Mouse (Mus musculus): Measurements from ENCODE around the gene Lnx2.

Gene Lnx2

DNA sequence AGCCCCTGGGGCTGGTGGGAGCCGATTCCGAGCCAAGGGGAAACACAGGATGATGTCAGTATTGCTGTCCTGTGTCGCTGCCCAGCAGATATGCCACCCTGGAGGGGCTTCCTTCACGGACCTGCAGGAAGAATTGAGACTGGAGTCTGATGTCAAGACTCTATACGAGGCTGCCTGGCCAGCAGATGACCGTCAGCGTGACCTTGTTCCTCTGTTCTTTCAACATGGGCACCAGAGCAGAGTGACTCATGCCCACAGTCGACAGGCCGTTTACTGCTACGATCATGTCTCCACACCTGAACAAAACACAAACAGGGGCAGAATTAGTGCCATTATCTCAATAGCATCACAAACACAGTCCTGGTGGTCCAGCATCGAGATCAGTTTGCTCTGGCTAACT is 57.6 kb downstream of the Lnx2 start:
- DNase-seq (ENCODE audit: low spot score in 2 of 2) = no peak

DNA sequence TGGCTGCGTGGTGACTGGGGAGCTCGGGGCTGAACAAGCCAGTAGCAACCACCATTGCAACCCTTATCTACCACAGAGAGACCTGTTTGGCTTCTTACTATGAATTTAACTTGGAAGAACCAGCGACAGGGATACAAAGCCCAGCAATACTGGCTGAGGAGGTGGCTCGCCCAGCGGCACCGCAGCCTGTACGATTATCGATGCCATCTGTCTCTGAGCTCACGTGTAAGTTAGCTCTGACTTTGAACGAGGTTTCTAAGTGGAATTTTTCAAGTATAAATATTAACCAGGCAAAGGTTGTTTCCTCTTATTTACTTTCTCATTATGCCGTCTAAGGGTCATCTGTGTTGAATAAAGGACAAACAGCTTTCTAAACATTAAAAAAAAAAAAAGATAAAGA is 58.9 kb downstream of the Lnx2 start:
- no peak for DNase-seq (ENCODE audit: low spot score in 2 of 2)

DNA sequence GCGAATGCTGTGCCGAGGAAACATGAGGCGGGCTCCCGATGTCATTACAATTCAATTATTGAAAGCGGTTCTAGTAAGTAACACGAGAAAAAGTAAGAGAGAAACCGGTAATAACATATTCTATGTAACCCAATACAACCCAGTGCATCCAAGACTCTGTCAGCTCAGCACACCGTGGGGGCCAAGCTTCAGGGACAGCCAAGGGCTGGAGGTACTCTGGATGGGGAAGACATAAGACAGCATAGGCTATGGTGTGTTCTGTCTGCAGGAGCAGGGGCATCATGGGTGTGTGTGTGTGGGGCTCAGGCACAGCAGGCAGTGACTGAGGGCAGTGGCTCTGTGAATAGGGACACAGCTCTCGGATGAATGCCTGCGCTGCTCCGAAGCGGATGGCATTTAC is 59.8 kb downstream of the Lnx2 start:
- no peak for DNase-seq (ENCODE audit: low spot score in 2 of 2)

DNA sequence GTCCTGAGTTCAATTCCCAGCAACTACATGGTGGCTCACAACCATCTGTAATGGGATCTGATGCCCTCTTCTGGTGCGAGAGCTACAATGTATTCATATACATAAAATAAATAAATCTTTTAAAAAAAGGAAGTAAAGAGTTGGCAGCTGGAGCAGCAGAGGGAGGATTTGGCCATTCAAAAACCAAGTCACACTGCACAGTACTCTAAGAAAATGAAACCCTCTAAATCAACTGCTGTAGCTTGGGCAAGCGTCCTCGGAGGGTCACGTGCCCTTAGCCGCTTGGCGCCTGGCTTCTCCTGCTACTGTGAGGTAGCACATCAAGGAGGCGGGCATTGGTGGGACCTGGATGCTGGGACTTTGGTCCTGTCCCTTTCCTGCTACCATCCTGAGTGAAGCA is 61.2 kb downstream of the Lnx2 start:
- no peak for DNase-seq (ENCODE audit: low spot score in 2 of 2)

DNA sequence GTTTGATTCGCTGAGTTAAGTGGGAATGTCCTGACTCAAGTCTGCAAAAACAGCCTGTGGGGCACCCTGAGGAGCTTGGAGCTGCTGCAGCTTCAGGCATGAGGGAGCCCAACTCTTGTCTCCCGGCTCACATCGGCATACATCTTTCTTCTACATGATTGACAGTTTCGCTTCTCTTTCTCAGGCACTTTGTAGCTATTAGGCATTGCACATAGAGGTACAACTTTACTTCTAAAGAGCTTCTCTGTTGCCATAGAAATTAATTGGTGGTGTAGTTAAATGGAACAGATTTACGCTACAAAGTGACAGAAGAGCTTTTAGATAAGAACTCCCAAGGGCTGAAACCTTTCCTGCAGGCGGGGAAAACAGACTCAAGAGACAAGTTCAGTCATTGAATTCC is 62.5 kb downstream of the Lnx2 start:
- DNase-seq (ENCODE audit: low spot score in 2 of 2) = no peak

DNA sequence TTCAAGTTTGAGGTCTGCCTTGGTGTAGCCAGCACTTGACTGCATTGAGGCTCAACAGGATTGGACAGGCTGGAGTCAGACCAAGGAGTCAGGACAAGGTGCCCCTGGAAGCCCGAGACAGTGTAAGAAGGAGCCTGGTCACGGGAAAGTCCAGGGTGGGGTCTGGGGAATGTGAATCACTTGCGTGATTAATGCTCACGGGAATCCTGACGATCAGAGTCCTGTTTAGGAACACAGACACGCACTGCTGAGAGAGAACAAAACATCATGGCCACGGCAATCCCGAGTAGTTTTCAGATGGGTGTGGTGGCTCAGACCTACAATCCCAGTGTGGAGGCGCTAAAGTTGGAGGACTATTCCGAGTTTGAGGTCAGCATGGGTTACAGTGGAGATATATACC is 65.1 kb downstream of the Lnx2 start:
- DNase-seq (ENCODE audit: low spot score in 2 of 2) = no peak

DNA sequence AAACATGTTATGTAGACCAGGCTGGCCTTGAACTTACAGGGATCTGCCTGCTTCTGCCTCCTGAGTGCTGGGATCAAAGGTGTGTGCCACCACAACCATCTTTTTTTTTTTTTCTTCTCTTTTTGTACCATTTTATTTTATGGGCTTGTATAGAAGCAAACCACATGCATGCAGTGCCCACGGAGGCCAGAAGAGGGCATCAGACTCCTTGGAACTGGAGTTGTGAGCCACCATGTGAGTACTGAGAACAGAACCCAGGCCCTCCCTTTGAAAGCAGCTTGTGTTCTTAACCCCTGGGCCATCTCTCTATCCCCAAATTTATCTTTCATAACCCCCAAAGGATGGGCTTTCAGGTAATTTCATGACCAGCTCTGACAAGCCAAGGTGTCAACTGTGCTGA is 73.1 kb downstream of the Lnx2 start:
- no peak for DNase-seq (ENCODE audit: low spot score in 2 of 2)

DNA sequence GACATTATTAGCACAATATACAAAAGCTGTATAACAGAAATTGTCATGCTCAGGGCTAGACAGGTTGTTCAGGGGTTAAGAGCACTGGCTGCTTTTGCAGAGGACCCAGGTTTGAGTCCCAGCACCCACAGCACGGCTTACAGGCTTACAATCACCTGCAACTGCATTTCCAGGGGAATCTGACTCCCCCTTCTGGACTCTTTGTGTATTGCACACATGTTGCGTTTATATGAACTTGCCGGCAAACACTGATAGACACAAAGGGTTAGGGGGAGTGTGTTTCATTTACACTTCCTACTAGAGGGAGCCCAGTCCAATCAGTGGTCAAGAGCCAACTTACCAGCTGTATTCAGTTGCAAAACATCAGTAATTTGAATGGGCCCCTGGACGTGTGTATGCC is 75.1 kb downstream of the Lnx2 start:
- no peak for DNase-seq (ENCODE audit: low spot score in 2 of 2)

DNA sequence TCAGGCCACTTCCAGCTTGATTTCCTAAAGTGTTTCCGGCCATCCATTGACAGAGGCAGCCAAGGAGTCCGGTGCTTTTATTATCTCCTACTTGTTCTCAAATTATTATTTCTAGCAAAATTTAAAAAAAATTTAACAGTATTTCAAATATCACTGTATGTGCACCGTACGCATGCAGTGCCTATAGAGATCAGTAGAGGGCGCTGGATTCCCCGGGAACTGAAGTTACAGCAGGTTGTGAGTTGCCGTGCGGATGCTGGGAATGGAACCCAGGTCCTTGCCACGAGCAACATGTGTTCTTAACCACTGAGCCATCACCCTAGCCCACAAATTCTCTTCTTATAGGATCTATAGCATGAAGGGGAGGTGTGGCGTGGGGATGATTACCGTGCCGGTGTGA is 77.6 kb downstream of the Lnx2 start:
- no peak for DNase-seq (ENCODE audit: low spot score in 2 of 2)

DNA sequence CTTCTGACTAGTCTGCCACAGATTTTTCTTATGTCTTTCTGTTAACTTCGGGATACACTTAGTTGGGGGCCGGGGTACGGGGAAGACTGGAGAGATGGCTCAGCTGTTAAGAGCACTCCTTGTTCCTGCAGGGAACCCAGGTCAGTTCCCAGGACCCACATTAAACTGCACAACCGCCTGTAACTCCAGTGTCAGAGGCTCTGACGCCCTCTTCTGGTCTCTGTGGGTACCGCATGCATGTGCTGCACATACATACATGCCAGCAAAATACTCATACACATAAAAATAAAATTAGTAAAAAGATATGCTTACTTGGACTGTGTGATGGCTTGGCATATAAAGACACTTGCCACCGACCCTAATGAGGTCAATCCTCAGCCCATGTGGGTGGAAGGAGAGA is 79.6 kb downstream of the Lnx2 start:
- DNase-seq (ENCODE audit: low spot score in 2 of 2) = no peak

DNA sequence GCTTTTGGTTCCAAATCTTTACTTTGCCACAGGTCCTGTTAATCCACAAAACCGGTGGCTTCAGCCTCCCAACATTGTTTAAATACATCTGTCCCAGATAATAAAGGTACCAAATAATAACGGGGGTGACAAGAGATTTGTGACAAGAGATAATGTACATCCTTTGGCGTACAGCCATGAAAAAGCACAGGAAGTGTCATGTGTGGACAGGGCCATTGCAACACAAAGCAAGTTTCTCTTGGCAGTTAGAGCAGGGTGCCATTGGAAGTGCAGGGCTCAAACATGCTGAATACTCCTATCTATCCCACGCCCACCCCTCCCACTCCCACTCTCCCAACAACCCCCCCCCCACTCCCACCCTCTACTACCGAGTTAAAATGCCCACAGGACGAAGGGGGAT is 81.4 kb downstream of the Lnx2 start:
- DNase-seq (ENCODE audit: low spot score in 2 of 2) = no peak

DNA sequence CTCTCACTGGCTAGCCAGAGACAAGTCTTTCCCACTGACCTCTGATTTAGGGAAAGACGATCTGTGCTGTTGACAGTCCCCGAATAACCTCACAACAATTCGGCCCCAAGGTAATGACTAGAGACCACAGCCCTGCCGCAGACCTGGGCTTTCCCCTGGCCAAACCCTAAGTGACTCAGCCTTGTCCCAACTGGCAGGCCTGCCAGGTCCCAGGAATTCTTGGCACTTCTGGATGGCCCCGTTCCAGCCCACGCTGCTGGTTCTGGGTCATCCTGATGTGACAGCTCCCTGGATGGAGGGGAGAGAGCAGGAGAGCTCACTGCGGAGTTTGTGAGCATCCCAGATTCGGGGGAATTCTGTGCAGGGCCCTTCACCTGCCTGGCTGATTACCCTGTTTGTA is 82.9 kb downstream of the Lnx2 start:
- DNase-seq (ENCODE audit: low spot score in 2 of 2) = peak; percentile 36 to 75

DNA sequence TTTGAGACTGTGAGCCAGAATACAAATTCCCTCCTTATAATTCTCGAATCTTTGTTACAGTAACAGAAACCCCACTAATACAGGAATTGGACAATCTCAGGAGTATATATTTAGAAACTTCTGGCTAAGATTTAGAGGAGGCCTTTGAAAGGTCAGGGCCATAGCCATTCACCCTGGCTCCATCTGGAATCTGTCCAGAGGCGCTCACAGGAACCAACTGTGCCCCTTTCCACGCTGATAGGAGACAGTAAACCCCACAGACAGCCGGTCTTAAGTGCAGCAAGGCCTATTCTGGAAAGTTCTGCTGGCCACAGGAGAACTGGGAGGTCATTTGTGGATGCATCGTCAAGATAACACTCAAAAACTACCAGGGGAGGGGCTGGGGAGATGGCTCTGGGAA is 87.3 kb downstream of the Lnx2 start:
- DNase-seq (ENCODE audit: low spot score in 2 of 2) = no peak

DNA sequence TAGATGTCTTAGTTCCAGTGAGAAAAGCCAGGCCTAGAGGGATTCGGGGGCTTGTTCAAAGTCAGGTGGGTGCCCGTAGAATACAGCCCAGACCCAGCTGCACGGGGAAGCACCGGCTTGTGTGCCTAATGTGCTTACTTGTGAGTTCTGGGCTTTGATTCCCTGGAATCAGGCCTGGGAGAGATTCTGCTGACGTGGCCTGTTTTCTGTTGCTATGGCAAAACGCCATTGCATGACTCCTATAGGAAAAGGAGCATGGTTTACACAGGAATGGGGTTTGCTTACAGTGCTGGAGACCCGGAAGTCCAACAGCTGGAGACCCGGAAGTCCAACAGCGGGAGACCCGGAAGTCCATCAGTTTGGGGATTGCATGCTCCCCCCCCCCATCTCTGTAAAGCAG is 88.8 kb downstream of the Lnx2 start:
- DNase-seq (ENCODE audit: low spot score in 2 of 2) = no peak

DNA sequence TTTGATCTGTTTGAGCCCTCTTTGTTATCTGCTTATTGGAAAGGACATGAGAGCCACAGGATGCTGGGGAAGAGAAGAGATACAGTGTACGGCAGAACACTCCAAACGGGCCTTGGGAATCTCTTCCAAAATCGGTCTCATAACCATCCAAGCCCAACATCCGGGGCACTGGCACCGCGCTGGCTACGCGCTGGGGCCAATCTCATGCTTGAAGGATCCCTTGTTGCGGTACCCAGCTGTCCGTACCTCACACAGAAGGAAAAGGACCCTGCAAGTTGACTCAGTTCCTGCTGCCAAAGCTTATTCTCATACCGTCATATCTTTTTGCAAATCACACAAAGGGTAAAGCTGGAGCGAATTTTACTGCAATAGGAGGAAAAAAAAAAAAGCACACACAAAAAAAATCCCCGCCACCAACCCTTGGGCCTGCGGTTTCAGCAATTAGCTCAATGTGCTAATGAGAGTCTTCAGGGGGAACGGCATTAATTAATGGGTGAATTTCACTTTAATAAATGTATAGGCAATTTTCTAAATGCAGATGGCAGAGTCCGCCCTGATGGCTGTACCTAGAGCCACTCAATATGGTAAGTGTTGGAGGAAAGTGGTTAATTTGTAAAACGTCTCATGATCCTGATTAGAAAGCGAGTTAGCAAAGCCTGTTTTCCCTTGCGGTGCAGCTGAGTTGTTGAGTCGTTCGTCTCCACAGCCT is 90.5 kb downstream of the Lnx2 start:
- no peak for DNase-seq (ENCODE audit: low spot score in 2 of 2)

DNA sequence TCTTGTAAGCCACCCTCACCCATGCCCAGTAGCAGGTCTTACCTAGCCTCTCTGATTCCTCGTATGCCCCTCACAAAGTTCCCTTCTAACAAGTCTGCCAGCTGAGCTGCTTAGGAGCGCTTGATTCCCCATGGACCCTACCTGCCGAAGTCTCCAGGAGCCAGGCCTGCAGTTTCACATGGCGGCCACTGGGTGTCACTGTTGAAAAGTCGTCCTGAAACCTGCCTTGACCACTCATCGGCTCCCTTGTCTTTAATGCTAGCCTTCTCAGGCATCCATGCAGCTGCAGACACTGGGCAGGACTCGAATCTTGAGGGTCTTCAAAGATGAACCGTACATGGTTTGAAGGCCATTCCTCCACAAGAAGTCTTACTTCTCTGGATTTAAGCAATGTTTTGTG is 93.2 kb downstream of the Lnx2 start:
- DNase-seq (ENCODE audit: low spot score in 2 of 2) = peak in 1 of 2 experiments; percentile 49

DNA sequence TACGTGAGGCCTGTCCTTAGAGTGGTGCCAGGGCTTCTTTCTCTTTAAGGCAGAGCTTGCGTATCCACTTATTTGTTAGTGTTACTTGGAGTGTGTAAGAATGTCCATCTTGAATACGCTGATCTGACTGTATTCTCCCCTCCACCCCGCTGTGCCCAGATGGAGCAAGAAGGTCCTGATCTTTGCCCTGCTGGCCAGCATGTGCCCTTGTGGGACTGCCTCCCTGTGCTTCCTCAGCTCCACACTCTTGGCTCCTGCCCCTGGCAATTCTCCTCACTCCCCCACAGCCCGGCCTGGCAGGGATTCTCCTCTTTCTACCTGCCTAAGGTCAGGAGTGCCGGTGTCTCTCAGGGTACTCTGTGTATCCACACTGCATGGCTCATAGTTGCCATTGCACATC is 95.0 kb downstream of the Lnx2 start:
- no peak for DNase-seq (ENCODE audit: low spot score in 2 of 2)

DNA sequence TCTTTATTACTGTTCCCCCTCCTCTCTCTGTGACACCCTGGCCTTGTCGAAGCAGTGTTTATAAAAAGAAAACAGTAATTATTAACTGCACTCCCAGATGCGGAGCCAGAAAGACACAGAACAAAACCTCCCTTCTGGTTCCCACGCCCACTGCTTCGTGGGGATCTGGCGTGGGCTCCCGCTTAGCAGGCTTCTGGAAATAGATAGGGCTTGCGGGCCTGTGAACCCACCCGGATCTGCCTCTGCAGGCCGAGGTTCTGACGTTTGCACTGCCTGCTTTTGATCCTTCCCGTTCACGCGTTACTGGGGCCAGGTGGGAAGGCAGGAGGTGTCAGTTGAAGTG is 101.6 kb downstream of the Lnx2 start:
- no peak for DNase-seq (ENCODE audit: low spot score in 2 of 2)

DNA sequence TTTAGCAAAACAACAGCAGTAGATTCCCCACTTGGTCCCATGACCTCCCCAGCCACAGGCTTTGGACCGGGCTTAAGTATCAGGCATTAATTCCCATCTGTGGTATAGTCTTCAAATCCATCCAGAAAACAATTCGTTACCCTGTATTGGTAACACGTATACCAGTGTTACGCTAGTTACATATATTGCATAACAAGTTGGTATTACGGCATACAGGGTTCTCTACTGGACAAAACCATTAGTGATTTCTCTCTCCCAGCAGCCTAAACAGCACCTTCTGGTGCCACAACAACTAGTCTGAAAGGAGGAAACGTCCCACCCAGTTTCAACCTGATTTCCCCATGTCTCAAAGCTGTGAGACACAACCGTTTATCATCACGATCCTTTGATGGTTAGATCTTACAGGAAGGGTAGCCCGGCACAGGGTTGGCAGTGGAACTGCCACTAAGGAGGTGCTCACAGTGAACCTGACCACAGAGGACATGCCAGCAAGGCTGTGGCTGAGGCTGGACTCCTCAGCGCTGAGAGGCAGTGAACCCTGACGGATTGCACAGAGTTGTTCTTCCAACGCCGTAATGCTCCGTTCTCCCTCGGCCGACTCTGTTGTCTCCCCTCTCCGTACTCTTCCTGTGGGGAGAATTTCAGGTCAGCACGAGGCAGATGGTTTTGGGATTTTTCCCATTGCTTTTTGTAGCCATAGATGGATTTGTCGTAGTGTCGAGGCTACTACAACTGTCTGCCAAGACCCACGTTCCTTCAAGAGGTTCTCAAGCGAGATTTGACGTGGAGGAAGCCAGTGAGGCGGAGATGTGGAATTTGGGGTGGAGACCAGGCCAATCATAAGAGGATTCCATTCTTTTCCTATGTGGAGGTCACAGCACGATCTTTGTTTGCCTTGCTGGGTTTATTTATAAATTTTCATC is 102.3 kb downstream of the Lnx2 start:
- no peak for DNase-seq (ENCODE audit: low spot score in 2 of 2)

DNA sequence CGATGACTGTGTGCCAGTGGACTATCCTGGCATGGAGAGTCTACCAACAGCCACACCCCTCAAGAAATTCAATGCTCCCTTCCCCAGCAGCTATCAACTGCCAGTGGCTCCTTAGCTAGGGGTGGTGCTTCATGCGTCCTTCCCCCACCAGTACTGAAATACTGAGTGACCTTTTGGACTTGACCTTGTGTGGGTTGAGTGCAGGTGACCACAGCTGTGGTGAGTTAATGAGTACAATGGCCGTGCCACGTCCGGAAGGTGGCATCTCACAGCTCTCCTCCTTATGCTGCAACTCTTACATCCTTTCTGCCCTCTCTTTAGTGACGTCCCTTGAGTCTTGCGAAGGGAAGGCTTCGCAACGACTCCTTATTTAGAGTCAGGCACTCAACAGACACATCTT is 103.0 kb downstream of the Lnx2 start:
- no peak for DNase-seq (ENCODE audit: low spot score in 2 of 2)

DNA sequence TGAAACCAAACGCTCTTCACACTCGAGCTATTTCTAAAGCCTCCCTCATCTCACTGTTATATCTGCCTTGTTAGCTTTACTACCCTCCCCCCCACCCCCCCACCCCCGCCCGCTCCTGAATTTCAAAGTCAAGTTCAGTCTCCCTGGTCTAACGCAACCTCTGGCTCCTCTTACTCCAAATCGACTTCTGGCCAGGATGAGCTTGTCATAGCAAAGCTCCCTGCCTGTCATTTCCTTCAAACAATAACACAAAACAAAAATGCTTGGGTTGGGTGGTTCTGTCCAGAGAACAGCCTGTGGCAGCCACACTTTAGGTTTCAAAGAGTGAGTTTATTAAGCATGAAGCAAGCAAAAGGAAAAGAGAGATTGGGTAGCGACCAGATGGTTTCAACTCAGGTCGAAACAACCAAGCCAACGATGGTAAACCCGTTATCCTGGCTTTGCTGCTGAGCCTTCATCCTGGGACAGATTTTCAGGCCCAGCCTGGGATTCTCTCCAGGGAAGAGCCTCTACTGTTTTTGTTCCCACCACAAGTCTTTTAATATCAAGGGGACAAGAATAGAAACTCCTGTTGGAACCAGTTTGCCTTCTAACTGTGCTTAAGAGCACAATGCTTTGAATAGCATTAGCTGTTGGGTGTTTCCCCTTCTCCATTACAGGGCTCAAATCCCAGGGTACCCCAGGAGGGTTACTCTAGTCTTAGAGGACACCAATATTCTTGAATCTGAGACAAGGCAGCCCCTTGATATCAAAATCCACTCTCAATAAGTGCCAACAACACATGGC is 104.4 kb downstream of the Lnx2 start:
- DNase-seq (ENCODE audit: low spot score in 2 of 2) = no peak

DNA sequence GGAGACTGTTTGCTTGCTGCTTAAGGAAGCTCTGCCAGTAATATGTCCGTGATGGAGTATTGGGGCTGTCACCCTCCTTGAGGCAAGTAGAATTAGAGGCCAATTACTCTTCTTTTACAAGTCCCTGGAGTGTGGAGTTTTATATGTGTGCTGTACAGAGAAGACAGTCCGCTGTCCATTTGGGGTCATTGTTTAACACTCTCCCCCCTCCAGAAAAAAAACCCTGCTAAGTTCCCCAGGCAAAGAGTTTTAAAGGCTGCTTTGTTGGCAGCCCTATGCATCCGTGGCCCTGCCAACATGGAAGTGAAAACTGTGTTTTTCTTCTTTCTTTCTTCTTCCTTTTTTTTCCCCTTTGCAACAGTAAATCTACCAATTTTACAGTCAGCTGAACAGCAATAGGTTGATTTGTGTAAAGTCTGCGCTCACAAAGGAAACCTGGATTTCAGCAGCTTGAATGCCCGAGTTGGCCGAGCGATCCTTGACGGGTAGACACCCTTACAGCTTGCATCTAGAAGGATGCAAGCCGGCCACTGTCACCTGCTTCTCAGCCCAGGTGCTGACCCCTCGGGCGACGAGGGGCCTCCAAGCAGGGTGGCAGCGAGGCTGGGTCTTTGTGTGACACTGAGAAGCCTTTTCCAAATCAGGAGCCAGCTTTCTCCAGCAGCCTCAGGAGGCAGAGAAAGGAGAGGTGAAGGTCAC is 107.5 kb downstream of the Lnx2 start:
- DNase-seq (ENCODE audit: low spot score in 2 of 2) = no peak
